Comparison of ENCODE assay signal across 18 mouse cellular contexts in the genomic region with DNA sequence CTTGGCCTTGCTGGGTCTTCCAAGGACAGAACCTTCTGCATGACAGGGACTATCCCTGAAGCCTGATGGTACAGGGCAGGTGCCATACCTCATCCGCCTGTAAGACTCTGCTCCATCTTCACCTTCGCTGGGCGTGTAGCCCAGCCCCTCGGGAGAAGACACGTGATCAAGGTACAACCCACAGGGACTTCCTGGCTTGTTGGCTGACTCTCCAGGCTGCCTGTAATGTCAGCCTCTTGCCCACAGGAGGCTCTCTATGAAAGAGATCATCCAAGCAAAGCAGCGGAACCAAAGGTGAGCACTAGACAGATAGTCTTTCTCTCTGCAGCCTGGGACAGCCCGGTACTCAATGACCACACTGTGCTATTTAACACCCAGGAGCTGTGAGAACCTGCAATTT. TPM values are rescaled to one million over a fixed set of nuclear protein-coding genes. Genes with fewer than 3 reads are reported as not detected.
DNase-seq lines count a peak whose midpoint lies in the region; ATAC-seq and TF ChIP-seq lines count a peak whose summit lies in the region.
"Had no signal": no experiment of that assay in that cellular context is flagged by ENCODE, and none has a peak within 500 bp of the region (broad histone marks: within the 10 kb centered on the region; RNA-seq: fewer than 3 reads in every experiment).

No protein-coding gene starts in this region.

- WGBS in heart, adult 2 months: 36% methylated on average over 7 of the region's 7 CpGs
- WGBS in midbrain, embryonic 11.5 days: 45% methylated on average over 7 of the region's 7 CpGs
- 48% methylated on average over 7 of the region's 7 CpGs for WGBS in midbrain, embryonic 13.5 days
- WGBS in kidney, embryonic 15.5 days: 32% methylated on average over 7 of the region's 7 CpGs

- no peaks in the 10 kb centered on the region for H3K36me3 ChIP-seq in heart, adult 2 months (ENCODE audit: control insufficient read depth, insufficient read depth, low read length)
- no peaks in the 10 kb centered on the region for H3K36me3 ChIP-seq in midbrain, embryonic 11.5 days (ENCODE audit: control insufficient read depth, insufficient read depth, low read length)
- no peaks in the 10 kb centered on the region for H3K36me3 ChIP-seq in midbrain, embryonic 13.5 days
- no peaks in the 10 kb centered on the region for H3K36me3 ChIP-seq in kidney, embryonic 15.5 days
- H3K36me3 ChIP-seq: embryonic facial prominence, embryonic 10.5 days; hindbrain, embryonic 13.5 days; liver, embryonic 13.5 days; neural tube, embryonic 12.5 days had no signal

- no peaks in the 10 kb centered on the region for H3K79me2 ChIP-seq in heart, adult 2 months (replicated peaks; ENCODE audit: control insufficient read depth, insufficient read depth, low read length)

- no peak overlapping the region for H3K27ac ChIP-seq in heart, adult 2 months
- no peak overlapping the region for H3K27ac ChIP-seq in midbrain, embryonic 11.5 days (ENCODE audit: low read depth, low read length)
- no peak overlapping the region for H3K27ac ChIP-seq in midbrain, embryonic 13.5 days
- H3K27ac ChIP-seq in kidney, embryonic 15.5 days: no peak overlapping the region
- H3K27ac ChIP-seq: embryonic facial prominence, embryonic 10.5 days; hindbrain, embryonic 13.5 days; liver, embryonic 13.5 days; macrophage; neural tube, embryonic 12.5 days had no signal

- TF ChIP-seq POLR2A in heart, adult 2 months (IDR thresholded peaks at IDR 0.05; ENCODE audit: insufficient read depth, low read depth, low read length): no peak

- H3K9ac ChIP-seq in heart, adult 2 months (ENCODE audit: low read depth, low read length): no peak overlapping the region
- no peak overlapping the region for H3K9ac ChIP-seq in midbrain, embryonic 11.5 days (ENCODE audit: low read length)
- H3K9ac ChIP-seq in midbrain, embryonic 13.5 days (replicated peaks): no peak overlapping the region
- H3K9ac ChIP-seq in kidney, embryonic 15.5 days: no peak overlapping the region
- H3K9ac ChIP-seq: hindbrain, embryonic 13.5 days; liver, embryonic 13.5 days; neural tube, embryonic 12.5 days had no signal

- no peak overlapping the region for H3K4me3 ChIP-seq in heart, adult 2 months
- H3K4me3 ChIP-seq in midbrain, embryonic 11.5 days (ENCODE audit: low read depth, low read length): no peak overlapping the region
- no peak overlapping the region for H3K4me3 ChIP-seq in midbrain, embryonic 13.5 days (replicated peaks)
- H3K4me3 ChIP-seq in kidney, embryonic 15.5 days (replicated peaks): no peak overlapping the region
- H3K4me3 ChIP-seq: embryonic facial prominence, embryonic 10.5 days; hindbrain, embryonic 13.5 days; liver, embryonic 13.5 days; neural tube, embryonic 12.5 days had no signal

- H3K4me1 ChIP-seq in heart, adult 2 months (ENCODE audit: control insufficient read depth, insufficient read depth, low read length): no peaks in the 10 kb centered on the region
- no peaks in the 10 kb centered on the region for H3K4me1 ChIP-seq in midbrain, embryonic 11.5 days (ENCODE audit: control insufficient read depth, insufficient read depth, low read length)
- no peaks in the 10 kb centered on the region for H3K4me1 ChIP-seq in midbrain, embryonic 13.5 days (replicated peaks)
- no peaks in the 10 kb centered on the region for H3K4me1 ChIP-seq in kidney, embryonic 15.5 days
- H3K4me1 ChIP-seq: embryonic facial prominence, embryonic 10.5 days; hindbrain, embryonic 13.5 days; liver, embryonic 13.5 days; neural tube, embryonic 12.5 days had no signal

- intact Hi-C loops in heart, adult 2 months (cut with DNase I): no loop called here
- intact Hi-C loops in left cerebral cortex, postnatal 10 days (cut with DNase I): no loop called here

- ATAC-seq in midbrain, embryonic 11.5 days (ENCODE audit: low FRiP score): no peak
- no peak for ATAC-seq in midbrain, embryonic 13.5 days
- ATAC-seq in kidney, embryonic 15.5 days (replicated peaks; ENCODE audit: low FRiP score): peak; percentile 25; the same call in 1 of the 2 replicates
- ATAC-seq: midbrain, embryonic 16.5 days had no signal

- no peak overlapping the region for H3K4me2 ChIP-seq in midbrain, embryonic 11.5 days
- H3K4me2 ChIP-seq in midbrain, embryonic 13.5 days (replicated peaks): no peak overlapping the region
- H3K4me2 ChIP-seq in kidney, embryonic 15.5 days: no peak overlapping the region
- H3K4me2 ChIP-seq: hindbrain, embryonic 13.5 days; liver, embryonic 13.5 days; neural tube, embryonic 12.5 days had no signal

- no peaks in the 10 kb centered on the region for H3K9me3 ChIP-seq in midbrain, embryonic 11.5 days (ENCODE audit: control insufficient read depth, low read length)
- H3K9me3 ChIP-seq in midbrain, embryonic 13.5 days: no peaks in the 10 kb centered on the region
- no peaks in the 10 kb centered on the region for H3K9me3 ChIP-seq in kidney, embryonic 15.5 days (replicated peaks)
- H3K9me3 ChIP-seq: embryonic facial prominence, embryonic 10.5 days; hindbrain, embryonic 13.5 days; liver, embryonic 13.5 days; neural tube, embryonic 12.5 days had no signal

- peak; percentile 48 for TF ChIP-seq CTCF in heart, adult 2 months (IDR thresholded peaks at IDR 0.05)

- no peak for DNase-seq in heart, adult 2 months
- no peak for DNase-seq in heart, postnatal 4 days
- peak; percentile 68 for DNase-seq in midbrain, embryonic 11.5 days (ENCODE audit: low spot score, missing footprints)
- no peak for DNase-seq in MN1 (ENCODE audit: low spot score)
- no peak for DNase-seq in left cerebral cortex, postnatal 10 days (ENCODE audit: extremely low spot score in 1 of 2, low spot score in 2 of 2)
- no peak for DNase-seq in testis, postnatal 14 days (ENCODE audit: low spot score)
- DNase-seq: adrenal gland, adult 8-10 months; cerebellum, adult 2 months; gastrocnemius, postnatal 36 days; liver, embryonic 13.5 days had no signal

- no peak for TF ChIP-seq EP300 in heart, adult 2 months (IDR thresholded peaks at IDR 0.05; ENCODE audit: insufficient read depth, low read depth, low read length)

- no peaks in the 10 kb centered on the region for H3K27me3 ChIP-seq in heart, adult 2 months (ENCODE audit: control insufficient read depth, insufficient read depth, low read length)
- H3K27me3 ChIP-seq in midbrain, embryonic 11.5 days (ENCODE audit: control insufficient read depth, insufficient read depth, low read length): no peaks in the 10 kb centered on the region; the same call in 1 of the 2 replicates
- peaks cover 33% of the 10 kb centered on the region; the same call in 1 of the 2 replicates for H3K27me3 ChIP-seq in midbrain, embryonic 13.5 days
- peaks cover 60% of the 10 kb centered on the region for H3K27me3 ChIP-seq in kidney, embryonic 15.5 days

RNA-seq across cellular contexts. Expression of a gene that starts 9.1 kb away (rescaled TPM):
- 10 to 100 TPM; 26.5 to 30.9 TPM for total RNA-seq in heart, adult 2 months (2021)
- polyA plus RNA-seq in heart, adult 2 months (2012; rRNA removed): 15.6 and 19.8 TPM in 2 replicates
- total RNA-seq in heart, postnatal 4 days (2021): 10 to 100 TPM; 53.3 to 64.3 TPM
- polyA plus RNA-seq in midbrain, embryonic 11.5 days (2014; fragmentation: Nextera tagmentation; extraction: Ambion mirVana): 0.41 and 0.87 TPM in 2 replicates
- 1.2 and 1.5 TPM in 2 replicates for polyA plus RNA-seq in midbrain, embryonic 13.5 days (2015; fragmentation: Nextera tagmentation; extraction: Ambion mirVana)
- polyA plus RNA-seq in kidney, embryonic 15.5 days (2015; fragmentation: Nextera tagmentation; extraction: Ambion mirVana): 0.45 and 0.55 TPM in 2 replicates
- total RNA-seq in left cerebral cortex, postnatal 10 days (2021): not detected
- total RNA-seq: gastrocnemius, postnatal 36 days had no signal
- polyA plus RNA-seq: macrophage; testis, adult 2 months had no signal
